Comparison of ENCODE assay signal across 12 mouse cellular contexts in genomic region chr16:10286513-10287268, GRCm38 (mm10). TPM values are rescaled to one million over a fixed set of nuclear protein-coding genes. Genes with fewer than 3 reads are reported as not detected.
DNase-seq lines count a peak whose midpoint lies in the region.
"Had no signal": no experiment of that assay in that cellular context is flagged by ENCODE, and none has a peak within 500 bp of the region (broad histone marks: within the 10 kb centered on the region; RNA-seq: fewer than 3 reads in every experiment).

No protein-coding gene starts in this region.

- H3K4me1 ChIP-seq in forebrain, embryonic 10.5 days, result no peaks in the 10 kb centered on the region
- H3K4me1 ChIP-seq: forebrain, embryonic 15.5 days had no signal

- no peaks in the 10 kb centered on the region for H3K27me3 ChIP-seq in forebrain, embryonic 10.5 days (ENCODE audit: poor library complexity, severe bottlenecking)
- H3K27me3 ChIP-seq: forebrain, embryonic 15.5 days had no signal

- no peak overlapping the region for H3K4me3 ChIP-seq in forebrain, embryonic 10.5 days
- H3K4me3 ChIP-seq: forebrain, embryonic 15.5 days had no signal

- no peaks in the 10 kb centered on the region for H3K9me3 ChIP-seq in forebrain, embryonic 10.5 days
- H3K9me3 ChIP-seq: forebrain, embryonic 15.5 days had no signal

- no peak overlapping the region for H3K27ac ChIP-seq in forebrain, embryonic 10.5 days
- H3K27ac ChIP-seq: forebrain, embryonic 15.5 days had no signal

- peak; percentile 29 to 37 for DNase-seq in frontal cortex, postnatal 36 days (ENCODE audit: low spot score in 2 of 2)
- DNase-seq in frontal cortex, postnatal 14 days (ENCODE audit: low spot score in 2 of 2), result no peak
- DNase-seq in thymus, postnatal 0 days (ENCODE audit: low spot score), result peak; percentile 23
- DNase-seq in thymus, postnatal 36 days, result no peak
- DNase-seq in induced T-regulatory cell, adult 2 months (ENCODE audit: low read depth), result peak; percentile 13
- peak; percentile 70 for DNase-seq in telencephalon, adult 2 months (ENCODE audit: low read depth, low spot score)
- DNase-seq in forebrain, embryonic 10.5 days (ENCODE audit: extremely low spot score, low spot score), result no peak
- DNase-seq in heart, adult 18-20 months, result no peak
- DNase-seq: cerebellum, adult 9-11 months; heart, postnatal 4 days; kidney, postnatal 25 days had no signal

- WGBS in forebrain, embryonic 10.5 days, result 83% methylated on average over 9 of the region's 9 CpGs

- no peaks in the 10 kb centered on the region for H3K36me3 ChIP-seq in forebrain, embryonic 10.5 days (replicated peaks)
- H3K36me3 ChIP-seq: forebrain, embryonic 15.5 days had no signal

RNA-seq across cellular contexts. Expression of gene Emp2, which starts 27.1 kb away (rescaled TPM):
- 5.1 and 5.3 TPM in 2 replicates for polyA plus RNA-seq in thymus, postnatal 0 days (2015; fragmentation: Nextera tagmentation; extraction: Ambion mirVana)
- polyA plus RNA-seq in forebrain, embryonic 10.5 days (2016; fragmentation: Nextera tagmentation; extraction: Ambion mirVana), result 2.1 and 2.2 TPM in 2 replicates
- 10 to 100 TPM; 31.4 to 34.6 TPM for total RNA-seq in heart, adult 18-20 months (2021)

Comparison
In these comparisons a context has a peak if more than half of its experiments do, and no peak if none do; other contexts are left out.
1. DNase-seq: peak in frontal cortex, postnatal 36 days (2 of 2), thymus, postnatal 0 days (single experiment), induced T-regulatory cell, adult 2 months (single experiment) and telencephalon, adult 2 months (single experiment); none in frontal cortex, postnatal 14 days (0 of 2), thymus, postnatal 36 days (0 of 2), forebrain, embryonic 10.5 days (single experiment) and heart, adult 18-20 months (0 of 2).